Mouse (Mus musculus): ENCODE results near the gene Zfp568. TPM values are rescaled to one million over a fixed set of nuclear protein-coding genes. Genes with fewer than 3 reads are reported as not detected.
A peak's percentile ranks its signal among the peaks of the same experiment; 100 is the strongest.

Gene Zfp568
- total RNA-seq, 2 experiments from 2014 or later, result 16.5 to 50.3 TPM

DNA sequence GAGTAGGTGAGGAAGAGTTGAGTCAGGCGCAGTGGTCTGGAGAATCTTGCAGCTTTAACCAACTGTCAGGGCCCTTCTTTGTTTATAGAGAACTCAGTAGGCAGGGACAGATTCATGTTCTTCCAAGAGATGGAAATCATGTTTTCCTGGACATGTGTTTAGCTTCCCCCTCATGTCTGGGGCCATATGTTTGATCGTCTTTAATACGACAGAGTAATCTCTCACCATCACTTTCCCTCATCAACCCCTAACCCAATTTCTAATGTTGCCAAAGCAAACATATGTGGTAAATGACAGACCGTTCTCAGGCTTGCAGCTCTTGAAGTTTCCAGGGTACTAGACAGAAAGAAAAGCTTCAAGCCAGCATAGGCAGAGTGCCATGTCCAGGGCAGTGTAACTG, 64.4 kb downstream of the Zfp568 start:
- no peak for ATAC-seq (replicated peaks; ENCODE audit: poor library complexity, severe bottlenecking)

DNA sequence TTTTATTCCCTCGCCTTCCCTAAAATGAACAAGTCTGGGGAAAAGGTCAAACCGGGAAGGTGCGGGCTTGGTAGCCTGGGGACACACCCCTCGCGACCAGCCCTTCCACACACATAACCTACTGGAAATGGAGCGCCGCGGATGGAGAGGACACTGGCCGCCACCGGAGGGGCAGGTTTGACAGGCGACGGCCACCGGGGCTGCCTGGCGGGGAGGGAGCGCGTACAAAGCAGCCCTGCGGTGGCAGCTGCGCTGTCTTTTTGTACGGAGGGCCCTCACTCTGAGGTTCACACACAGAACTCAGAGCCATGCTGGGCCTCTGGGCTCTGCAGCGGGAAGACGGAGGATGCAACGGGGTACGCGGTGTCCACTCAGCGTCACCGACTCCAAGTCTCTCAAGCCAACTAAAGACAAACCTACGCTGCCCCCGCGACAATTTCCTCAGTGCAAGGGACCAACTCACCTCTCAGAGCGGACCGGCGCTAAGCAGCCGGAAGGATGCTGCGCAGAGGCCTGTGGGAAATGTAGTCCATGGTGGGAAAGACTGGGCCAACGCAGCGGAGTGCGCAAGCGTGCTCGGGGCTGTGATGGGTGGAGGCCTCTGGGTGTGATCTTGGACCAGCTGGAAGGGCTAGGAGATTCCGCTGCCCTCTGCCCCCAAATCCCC, 67.3 kb downstream of the Zfp568 start, which contains the start of gene Zfp14:
Gene Zfp14, minus strand, starts transcription at position 499 of the 667 bp plus-strand sequence.
- peak; percentile 99 for ATAC-seq (replicated peaks; ENCODE audit: poor library complexity, severe bottlenecking)

DNA sequence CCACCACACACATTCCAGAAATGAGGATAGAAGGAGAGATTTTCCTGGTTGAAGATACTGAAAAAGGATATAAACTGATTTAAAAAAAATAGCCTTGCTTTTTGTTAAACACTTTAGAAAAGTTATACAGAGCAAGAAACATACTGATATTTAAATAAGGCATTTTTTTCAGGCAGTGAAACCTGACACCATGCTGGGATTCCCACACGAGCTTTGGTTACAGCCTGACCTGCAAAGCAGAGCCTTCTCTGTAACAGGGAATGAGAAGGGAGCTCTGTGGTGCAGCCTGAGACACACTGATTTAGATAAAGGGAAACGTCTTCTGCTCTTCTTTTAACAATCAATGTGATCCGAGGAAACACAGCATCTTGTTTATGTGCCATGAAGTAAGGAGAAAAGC, 69.8 kb downstream of the Zfp568 start:
- no peak for ATAC-seq (replicated peaks; ENCODE audit: poor library complexity, severe bottlenecking)

DNA sequence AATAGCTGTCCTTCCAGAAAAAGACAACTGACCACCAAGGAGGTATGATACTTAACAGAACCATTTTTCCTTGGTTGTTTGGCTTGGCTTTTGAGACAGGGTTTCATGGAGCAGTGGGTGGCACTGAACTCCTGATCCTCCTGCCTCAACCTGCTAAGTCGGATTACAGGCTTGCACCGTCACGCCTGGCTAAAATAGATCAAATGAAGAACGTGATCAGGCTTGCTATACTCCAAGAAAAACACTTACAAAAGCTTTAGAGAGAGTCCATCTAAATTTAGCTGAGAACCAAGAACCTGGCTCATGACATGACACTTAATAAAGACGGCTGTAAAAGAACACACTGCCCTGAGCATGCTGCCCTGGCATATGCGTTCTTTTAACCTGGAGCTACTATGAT, 76.6 kb downstream of the Zfp568 start:
- ATAC-seq (replicated peaks; ENCODE audit: poor library complexity, severe bottlenecking), result no peak

DNA sequence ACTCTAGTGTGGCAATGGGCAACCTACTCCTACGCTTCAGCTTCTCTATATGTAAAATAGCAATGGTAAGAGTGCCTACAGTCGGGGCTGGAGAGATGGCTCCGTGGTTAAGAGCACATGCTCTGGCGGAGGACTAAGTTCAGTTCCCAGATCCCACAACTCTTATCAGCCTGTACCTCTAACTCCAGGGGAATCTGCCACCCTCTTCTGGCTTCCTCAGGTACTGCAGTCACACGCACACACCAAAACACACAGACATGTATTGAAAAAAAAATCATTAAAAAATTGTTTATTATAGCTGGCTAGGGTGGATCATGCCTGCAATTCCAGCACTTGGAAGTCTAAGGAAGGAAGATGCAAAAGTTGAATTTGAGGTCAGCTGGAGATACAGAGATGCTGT, 78.7 kb downstream of the Zfp568 start:
- ATAC-seq (replicated peaks; ENCODE audit: poor library complexity, severe bottlenecking), result peak; percentile 44; the same call in 1 of the 2 replicates

DNA sequence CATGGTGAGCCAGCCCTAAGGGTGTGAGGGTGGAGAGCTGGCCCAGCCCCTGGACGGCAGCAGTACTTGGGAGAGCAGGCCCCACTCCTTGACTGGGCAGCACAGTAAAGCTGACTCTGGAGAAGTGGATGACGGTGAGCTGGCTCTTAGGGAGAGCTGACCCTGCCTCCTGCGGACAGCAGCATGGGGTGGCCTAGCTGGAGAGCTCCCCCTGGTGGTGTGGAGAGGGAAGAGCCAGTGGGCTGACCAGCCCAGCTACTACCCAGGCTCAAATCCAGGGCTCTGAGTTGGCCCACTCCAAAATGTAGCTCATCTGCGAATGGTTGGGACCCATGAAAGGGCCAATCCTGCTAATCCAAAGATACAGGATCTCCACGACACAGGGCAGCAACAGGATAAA, 80.9 kb downstream of the Zfp568 start:
- ATAC-seq (replicated peaks; ENCODE audit: poor library complexity, severe bottlenecking), result peak; percentile 35; the same call in 1 of the 2 replicates

DNA sequence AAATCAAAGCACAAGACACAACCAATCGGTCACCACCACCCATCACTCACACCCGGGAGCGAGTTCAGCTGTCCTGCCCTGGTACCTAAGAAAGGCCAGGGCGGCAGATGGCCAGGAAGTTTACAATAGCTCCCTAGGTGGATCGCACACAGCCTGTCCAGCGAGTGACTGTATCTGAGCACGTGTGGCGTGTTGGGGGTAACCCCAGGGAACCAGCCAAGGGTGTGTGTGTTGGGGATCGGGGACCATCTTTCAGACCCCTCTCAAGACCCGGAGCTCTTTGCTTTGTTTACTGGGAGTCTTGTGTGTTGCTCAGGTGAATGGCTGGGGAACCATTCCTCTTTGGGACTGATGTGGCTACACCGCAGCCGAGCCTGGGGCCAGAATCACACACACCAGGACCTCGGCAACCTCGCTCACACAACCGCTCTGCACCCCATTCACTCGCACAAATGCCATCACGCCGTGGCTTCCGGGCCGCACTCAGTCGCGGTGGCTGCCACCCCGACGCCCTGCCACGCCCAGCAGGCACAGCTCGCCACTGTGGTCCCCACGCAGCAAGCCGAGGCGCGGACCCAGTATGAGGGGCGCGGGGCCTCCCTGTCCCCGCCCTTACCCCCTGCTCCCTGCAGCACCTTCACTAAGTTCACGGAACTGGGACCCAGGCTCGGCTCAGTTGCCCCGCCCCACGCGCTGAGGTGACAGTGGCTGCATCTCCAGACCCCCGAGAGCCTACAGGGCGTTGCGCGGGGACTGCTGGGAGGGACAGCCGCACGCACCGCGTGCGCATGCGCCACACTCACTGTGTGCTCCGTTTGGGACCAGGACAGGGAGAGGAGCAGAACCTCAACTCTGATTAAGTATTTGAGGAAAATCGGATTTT, 88.6 kb downstream of the Zfp568 start, which contains the start of gene Zfp82:
Gene Zfp82, minus strand, starts transcription at position 755 of the 883 bp plus-strand sequence.
- peak; percentile 98 for ATAC-seq (replicated peaks; ENCODE audit: poor library complexity, severe bottlenecking)

Other genes with a start within 250 kb of the Zfp568 start
- gene Zfp84, start 215.4 kb upstream of the Zfp568 start, total RNA-seq (2014; fragmentation: Nextera tagmentation), result 13.8 and 16.9 TPM in 2 replicates
- 19.3 and 21.4 TPM in 2 replicates for gene Zfp84, start 215.4 kb upstream of the Zfp568 start, total RNA-seq (2017)
- 0.36 TPM in 1 of 2 replicates, not detected in the other for gene Zfp30, start 200.0 kb upstream of the Zfp568 start, total RNA-seq (2014; fragmentation: Nextera tagmentation)
- gene Zfp30, start 200.0 kb upstream of the Zfp568 start, total RNA-seq (2017), result 0.69 and 0.93 TPM in 2 replicates
- 8.0 and 8.5 TPM in 2 replicates for gene Zfp790, start 167.8 kb upstream of the Zfp568 start, total RNA-seq (2014; fragmentation: Nextera tagmentation)
- gene Zfp790, start 167.8 kb upstream of the Zfp568 start, total RNA-seq (2017), result 10.5 and 18.4 TPM in 2 replicates
- 5.3 and 6.6 TPM in 2 replicates for gene Zfp940, start 130.3 kb upstream of the Zfp568 start, total RNA-seq (2014; fragmentation: Nextera tagmentation)
- 3.9 and 4.6 TPM in 2 replicates for gene Zfp940, start 130.3 kb upstream of the Zfp568 start, total RNA-seq (2017)
- gene Zfp420, start 124.0 kb upstream of the Zfp568 start, total RNA-seq (2014; fragmentation: Nextera tagmentation), result 8.2 and 8.4 TPM in 2 replicates
- gene Zfp420, start 124.0 kb upstream of the Zfp568 start, total RNA-seq (2017), result 2.8 and 4.3 TPM in 2 replicates
- 6.1 and 8.0 TPM in 2 replicates for gene Zfp27, start 77.4 kb upstream of the Zfp568 start, total RNA-seq (2014; fragmentation: Nextera tagmentation)
- 10.9 and 13.4 TPM in 2 replicates for gene Zfp27, start 77.4 kb upstream of the Zfp568 start, total RNA-seq (2017)
- gene Zfp383, start 75.7 kb upstream of the Zfp568 start, total RNA-seq (2014; fragmentation: Nextera tagmentation), result 3.7 TPM in 1 of 2 replicates, not detected in the other
- gene Zfp383, start 75.7 kb upstream of the Zfp568 start, total RNA-seq (2017), result 0.31 and 2.8 TPM in 2 replicates
- gene Zfp74, start 29.9 kb upstream of the Zfp568 start, total RNA-seq (2014; fragmentation: Nextera tagmentation), result 10.7 and 12.4 TPM in 2 replicates
- gene Zfp74, start 29.9 kb upstream of the Zfp568 start, total RNA-seq (2017), result 6.9 and 9.3 TPM in 2 replicates
- gene Zfp14, start 67.4 kb downstream of the Zfp568 start, total RNA-seq (2014; fragmentation: Nextera tagmentation), result 0.52 and 2.4 TPM in 2 replicates
- 1.2 and 1.4 TPM in 2 replicates for gene Zfp14, start 67.4 kb downstream of the Zfp568 start, total RNA-seq (2017)
- 7.0 and 9.2 TPM in 2 replicates for gene Zfp82, start 88.9 kb downstream of the Zfp568 start, total RNA-seq (2014; fragmentation: Nextera tagmentation)
- gene Zfp82, start 88.9 kb downstream of the Zfp568 start, total RNA-seq (2017), result 3.0 and 9.6 TPM in 2 replicates
- 2.8 TPM in 1 of 2 replicates, not detected in the other for gene Gm26920, start 106.5 kb downstream of the Zfp568 start, total RNA-seq (2014; fragmentation: Nextera tagmentation)
- gene Gm26920, start 106.5 kb downstream of the Zfp568 start, total RNA-seq (2017), result not detected in 2 replicates
- 7.6 and 15.7 TPM in 2 replicates for gene Zfp566, start 106.6 kb downstream of the Zfp568 start, total RNA-seq (2014; fragmentation: Nextera tagmentation)
- 3.2 and 6.0 TPM in 2 replicates for gene Zfp566, start 106.6 kb downstream of the Zfp568 start, total RNA-seq (2017)
- 41.6 and 58.5 TPM in 2 replicates for gene Zfp260, start 110.8 kb downstream of the Zfp568 start, total RNA-seq (2014; fragmentation: Nextera tagmentation)
- gene Zfp260, start 110.8 kb downstream of the Zfp568 start, total RNA-seq (2017), result 26.1 and 28.7 TPM in 2 replicates
- 9.7 and 13.3 TPM in 2 replicates for gene Zfp382, start 138.0 kb downstream of the Zfp568 start, total RNA-seq (2014; fragmentation: Nextera tagmentation)
- gene Zfp382, start 138.0 kb downstream of the Zfp568 start, total RNA-seq (2017), result 7.7 and 8.3 TPM in 2 replicates
- gene Zfp146, start 185.8 kb downstream of the Zfp568 start, total RNA-seq (2014; fragmentation: Nextera tagmentation), result 52.0 and 61.0 TPM in 2 replicates
- gene Zfp146, start 185.8 kb downstream of the Zfp568 start, total RNA-seq (2017), result 80.7 and 101 TPM in 2 replicates
- not detected in 2 replicates for gene Cox7a1, start 200.2 kb downstream of the Zfp568 start, total RNA-seq (2014; fragmentation: Nextera tagmentation)
- 1.5 TPM in 1 of 2 replicates, not detected in the other for gene Cox7a1, start 200.2 kb downstream of the Zfp568 start, total RNA-seq (2017)
- 236 and 240 TPM in 2 replicates for gene Capns1, start 214.9 kb downstream of the Zfp568 start, total RNA-seq (2014; fragmentation: Nextera tagmentation)
- 176 and 196 TPM in 2 replicates for gene Capns1, start 214.9 kb downstream of the Zfp568 start, total RNA-seq (2017)
- gene Polr2i, start 248.0 kb downstream of the Zfp568 start, total RNA-seq (2014; fragmentation: Nextera tagmentation), result 79.3 and 81.3 TPM in 2 replicates
- gene Polr2i, start 248.0 kb downstream of the Zfp568 start, total RNA-seq (2017), result 62.3 and 79.3 TPM in 2 replicates
- 113 and 115 TPM in 2 replicates for gene Tbcb, start 248.3 kb downstream of the Zfp568 start, total RNA-seq (2014; fragmentation: Nextera tagmentation)
- gene Tbcb, start 248.3 kb downstream of the Zfp568 start, total RNA-seq (2017), result 48.2 and 53.7 TPM in 2 replicates